Mouse (Mus musculus) forebrain, embryonic 15.5 days (tissue): ENCODE results near the gene Pde1b. TPM values are rescaled to one million over a fixed set of nuclear protein-coding genes. Genes with fewer than 3 reads are reported as not detected.
A peak's percentile ranks its signal among the peaks of the same experiment; 100 is the strongest.

ENCODE experiments used
- ATAC-seq: fragments of 200-750 bp; cut with Nextera tagmentation; replicated peaks from 2 replicates; pipeline ENCODE4 v1.8.0; 2017; ENCODE audit warnings: mild to moderate bottlenecking, moderate TSS enrichment, moderate library complexity
- H3K27ac ChIP-seq: fragments of 300-500 bp; sonication (generic); replicated peaks from 2 replicates; pipeline ENCODE4 v1.5.1; 2015; ENCODE audit warnings: mild to moderate bottlenecking, inconsistent platforms
- H3K27me3 ChIP-seq: fragments of 300-500 bp; sonication (generic); 2 replicates; pipeline ENCODE4 v1.6.1; 2015; ENCODE audit warnings: inconsistent platforms
- H3K36me3 ChIP-seq: fragments of 300-500 bp; sonication (generic); 2 replicates; pipeline ENCODE4 v1.6.1; 2015; ENCODE audit warnings: mild to moderate bottlenecking, inconsistent platforms
- H3K4me1 ChIP-seq: fragments of 300-500 bp; sonication (generic); 2 replicates; pipeline ENCODE4 v1.6.1; 2015; ENCODE audit warnings: inconsistent platforms
- H3K4me2 ChIP-seq: fragments of 300-500 bp; sonication (generic); replicated peaks from 2 replicates; pipeline ENCODE4 v1.6.1; 2015; ENCODE audit warnings: mild to moderate bottlenecking, inconsistent platforms
- H3K4me3 ChIP-seq: fragments of 300-500 bp; sonication (generic); 2 replicates; pipeline ENCODE4 v1.5.1; 2015; ENCODE audit warnings: mild to moderate bottlenecking, inconsistent platforms
- H3K9ac ChIP-seq: fragments of 300-500 bp; sonication (generic); replicated peaks from 2 replicates; pipeline ENCODE4 v1.6.1; 2015; ENCODE audit warnings: mild to moderate bottlenecking, inconsistent platforms
- H3K9me3 ChIP-seq: fragments of 300-500 bp; sonication (generic); 2 replicates; pipeline ENCODE4 v1.6.1; 2016; ENCODE audit warnings: inconsistent platforms
- WGBS: fragments of 180-500 bp; shearing (Covaris S2); methylation state at CpG from one replicate; pipeline ENCODE4 v1.1.7; 2015; ENCODE audit warnings: mixed read lengths; 5-methylcytosine and 5-hydroxymethylcytosine counted together
- polyA plus RNA-seq: library from polyadenylated mRNA; unstranded; fragments of >200 nt; fragmentation: Nextera tagmentation; extraction: Ambion mirVana; gene quantifications from 2 replicates; pipeline ENCODE4 v1.2.1, GENCODE M21; 2015

The Pde1b gene
- polyA plus RNA-seq, 1 experiment from 2014 or later, result 71.3 TPM

- H3K4me3 ChIP-seq, result no peak overlapping the region
- no peaks in the 10 kb centered on the region for H3K27me3 ChIP-seq
- ATAC-seq, result no peak
- no peaks in the 10 kb centered on the region for H3K9me3 ChIP-seq
- H3K9ac ChIP-seq, result no peak overlapping the region
- no peaks in the 10 kb centered on the region for H3K36me3 ChIP-seq
- H3K4me1 ChIP-seq, result peaks cover 18% of the 10 kb centered on the region
- 41% methylated on average over 2 of the region's 2 CpGs for WGBS
- no peak overlapping the region for H3K27ac ChIP-seq
- H3K4me2 ChIP-seq, result no peak overlapping the region
Measured at GRCm38 (mm10) chr15:103484490-103484889, 18.3 kb upstream of the Pde1b start.

GRCm38 (mm10) chr15:103485106-103485505 lies 17.7 kb upstream of the Pde1b start:
- Histone ChIP-seq H3K9ac (no peak overlapping the region), H3K36me3 (no peaks in the 10 kb centered on the region), H3K9me3 (no peaks in the 10 kb centered on the region), H3K27ac (no peak overlapping the region), H3K4me1 (peaks cover 18% of the 10 kb centered on the region), H3K27me3 (no peaks in the 10 kb centered on the region), H3K4me2 (no peak overlapping the region), H3K4me3 (no peak overlapping the region)
- ATAC-seq, result no peak
- 46% methylated on average over 3 of the region's 3 CpGs for whole genome bisulfite sequencing

GRCm38 (mm10) chr15:103486658-103487057 lies 16.2 kb upstream of the Pde1b start:
- no peak for ATAC-seq
- no peaks in the 10 kb centered on the region for H3K36me3 ChIP-seq
- H3K4me3 ChIP-seq, result no peak overlapping the region
- WGBS, result 63% methylated on average over 1 of the region's 1 CpGs
- H3K27ac ChIP-seq, result no peak overlapping the region
- no peak overlapping the region for H3K9ac ChIP-seq
- H3K27me3 ChIP-seq, result no peaks in the 10 kb centered on the region
- no peaks in the 10 kb centered on the region for H3K9me3 ChIP-seq
- H3K4me1 ChIP-seq, result peaks cover 18% of the 10 kb centered on the region
- no peak overlapping the region for H3K4me2 ChIP-seq

GRCm38 (mm10) chr15:103488336-103488735 lies 14.5 kb upstream of the Pde1b start:
- H3K27ac ChIP-seq, result no peak overlapping the region
- H3K4me3 ChIP-seq, result no peak overlapping the region
- WGBS, result 38% methylated on average over 4 of the region's 4 CpGs
- no peaks in the 10 kb centered on the region for H3K27me3 ChIP-seq
- no peak overlapping the region for H3K9ac ChIP-seq
- no peaks in the 10 kb centered on the region for H3K9me3 ChIP-seq
- H3K4me2 ChIP-seq, result no peak overlapping the region
- no peaks in the 10 kb centered on the region for H3K36me3 ChIP-seq
- no peak for ATAC-seq
- peaks cover 15% of the 10 kb centered on the region for H3K4me1 ChIP-seq

- Histone ChIP-seq H3K4me3 (no peak overlapping the region), H3K4me2 (no peak overlapping the region), H3K27me3 (no peaks in the 10 kb centered on the region), H3K9me3 (no peaks in the 10 kb centered on the region), H3K27ac (no peak overlapping the region), H3K4me1 (peaks cover 7% of the 10 kb centered on the region), H3K36me3 (no peaks in the 10 kb centered on the region), H3K9ac (no peak overlapping the region)
- WGBS, result 57% methylated on average over 10 of the region's 10 CpGs
- no peak for ATAC-seq
Measured at GRCm38 (mm10) chr15:103496204-103497140, 6.4 kb upstream of the Pde1b start.

- WGBS, result 33% methylated on average over 3 of the region's 3 CpGs
Measured at GRCm38 (mm10) chr15:103498157-103498556, 4.7 kb upstream of the Pde1b start.

GRCm38 (mm10) chr15:103500723-103501122 lies 2.1 kb upstream of the Pde1b start:
- Histone ChIP-seq H3K27me3 (no peaks in the 10 kb centered on the region), H3K9me3 (no peaks in the 10 kb centered on the region), H3K4me3 (no peak overlapping the region), H3K4me2 (no peak overlapping the region), H3K36me3 (no peaks in the 10 kb centered on the region), H3K4me1 (peaks cover 29% of the 10 kb centered on the region), H3K9ac (no peak overlapping the region), H3K27ac (no peak overlapping the region)
- no peak for ATAC-seq
- 58% methylated on average over 1 of the region's 1 CpGs for WGBS

More at GRCm38 (mm10) chr15:103498157-103498556, 4.7 kb upstream of the Pde1b start:
- Histone ChIP-seq H3K4me1 (peaks cover 14% of the 10 kb centered on the region), H3K4me3 (no peak overlapping the region), H3K27ac (no peak overlapping the region), H3K9ac (no peak overlapping the region), H3K4me2 (no peak overlapping the region), H3K36me3 (no peaks in the 10 kb centered on the region), H3K9me3 (no peaks in the 10 kb centered on the region), H3K27me3 (no peaks in the 10 kb centered on the region)
- no peak for ATAC-seq

GRCm38 (mm10) chr15:103501186-103501585 lies 1.6 kb upstream of the Pde1b start:
- 69% methylated on average over 2 of the region's 2 CpGs for WGBS

GRCm38 (mm10) chr15:103503251-103503600 lies 392 bp downstream of the Pde1b start:
- Histone ChIP-seq H3K9ac (peak overlapping the region; percentile 85), H3K9me3 (no peaks in the 10 kb centered on the region), H3K4me3 (peak overlapping the region; percentile 77), H3K27me3 (no peaks in the 10 kb centered on the region), H3K4me1 (peaks cover 32% of the 10 kb centered on the region), H3K36me3 (no peaks in the 10 kb centered on the region), H3K4me2 (peak overlapping the region; percentile 80), H3K27ac (peak overlapping the region; percentile 62)
- peak; percentile 77 for ATAC-seq
- WGBS, result under 1% methylated on average over 15 of the region's 15 CpGs

More at GRCm38 (mm10) chr15:103501186-103501585, 1.6 kb upstream of the Pde1b start:
- Histone ChIP-seq H3K4me1 (peaks cover 29% of the 10 kb centered on the region), H3K9ac (no peak overlapping the region), H3K4me2 (no peak overlapping the region), H3K4me3 (no peak overlapping the region), H3K27me3 (no peaks in the 10 kb centered on the region), H3K27ac (no peak overlapping the region), H3K9me3 (no peaks in the 10 kb centered on the region), H3K36me3 (no peaks in the 10 kb centered on the region)
- no peak for ATAC-seq

GRCm38 (mm10) chr15:103503660-103504059 lies 826 bp downstream of the Pde1b start:
- peak overlapping the region; percentile 77 for H3K4me3 ChIP-seq
- peak; percentile 54 for ATAC-seq
- WGBS, result 31% methylated on average over 12 of the region's 12 CpGs
- no peaks in the 10 kb centered on the region for H3K27me3 ChIP-seq
- H3K9me3 ChIP-seq, result no peaks in the 10 kb centered on the region
- H3K9ac ChIP-seq, result peak overlapping the region; percentile 85
- peak overlapping the region; percentile 62; the same call in 1 of the 2 replicates for H3K27ac ChIP-seq
- H3K36me3 ChIP-seq, result no peaks in the 10 kb centered on the region
- peak overlapping the region; percentile 80 for H3K4me2 ChIP-seq
- peaks cover 29% of the 10 kb centered on the region for H3K4me1 ChIP-seq

- WGBS, result 27% methylated on average over 3 of the region's 3 CpGs
- H3K27me3 ChIP-seq, result no peaks in the 10 kb centered on the region
- no peak overlapping the region for H3K4me2 ChIP-seq
- no peaks in the 10 kb centered on the region for H3K9me3 ChIP-seq
- H3K36me3 ChIP-seq, result no peaks in the 10 kb centered on the region
- H3K4me1 ChIP-seq, result peaks cover 33% of the 10 kb centered on the region
- no peak overlapping the region for H3K4me3 ChIP-seq
- no peak overlapping the region for H3K27ac ChIP-seq
- no peak for ATAC-seq
- H3K9ac ChIP-seq, result no peak overlapping the region
Measured at GRCm38 (mm10) chr15:103509317-103509716, 6.5 kb downstream of the Pde1b start.

GRCm38 (mm10) chr15:103511652-103512051 lies 8.8 kb downstream of the Pde1b start:
- no peak overlapping the region for H3K27ac ChIP-seq
- no peak overlapping the region for H3K4me2 ChIP-seq
- H3K4me1 ChIP-seq, result peaks cover 47% of the 10 kb centered on the region
- no peak for ATAC-seq
- no peak overlapping the region for H3K4me3 ChIP-seq
- 71% methylated on average over 1 of the region's 1 CpGs for WGBS
- H3K9me3 ChIP-seq, result no peaks in the 10 kb centered on the region
- no peak overlapping the region for H3K9ac ChIP-seq
- H3K36me3 ChIP-seq, result no peaks in the 10 kb centered on the region
- no peaks in the 10 kb centered on the region for H3K27me3 ChIP-seq
